Mouse (Mus musculus): Measurements from ENCODE around the gene Nfatc4.

GRCm38 (mm10) chr14:55783171-55783957 is 39.6 kb upstream of the Nfatc4 start:
- no peak for TF ChIP-seq CTCF (conservative IDR thresholded peaks at IDR 0.05 in 1 of 2, IDR thresholded peaks at IDR 0.05 in 1 of 2; ENCODE audit: low read depth in 2 of 2, low read length in 2 of 2)
- TF ChIP-seq SMC3 (IDR thresholded peaks at IDR 0.05; ENCODE audit: low read depth, low read length) = no peak
- no peak for TF ChIP-seq ZNF384 (IDR thresholded peaks at IDR 0.05; ENCODE audit: low read depth, low read length)

Measured in CH12.LX (cell line).